Mouse (Mus musculus) midbrain, embryonic 14.5 days (tissue): ENCODE measurements around the gene Vps39. TPM values are rescaled to one million over a fixed set of nuclear protein-coding genes. Genes with fewer than 3 reads are reported as not detected.

Experiments used
- ATAC-seq: fragments of 200-750 bp; cut with Nextera tagmentation; 2 replicates; pipeline ENCODE4 v1.8.0; 2017; ENCODE audit warnings: moderate number of reproducible peaks, moderate library complexity; ENCODE audit not compliant: low FRiP score, low TSS enrichment
- DNase-seq: peaks from one replicate; pipeline ENCODE4 v3.0.0-alpha.2; 2015
- H3K27ac ChIP-seq: fragments of 300-500 bp; sonication (generic); replicated peaks from 2 replicates; pipeline ENCODE4 v1.5.1; 2014; ENCODE audit warnings: mild to moderate bottlenecking, low read depth, low read length, moderate library complexity
- H3K27me3 ChIP-seq: fragments of 300-500 bp; sonication (generic); 2 replicates; pipeline ENCODE4 v1.6.1; 2014; ENCODE audit warnings: low read length, control low read depth, mixed read lengths; ENCODE audit not compliant: control insufficient read depth, insufficient read depth
- H3K36me3 ChIP-seq: fragments of 300-500 bp; sonication (generic); 2 replicates; pipeline ENCODE4 v1.6.1; 2014; ENCODE audit warnings: low read length, control low read depth; ENCODE audit not compliant: control insufficient read depth, insufficient read depth
- H3K4me1 ChIP-seq: fragments of 300-500 bp; sonication (generic); 2 replicates; pipeline ENCODE4 v1.6.1; 2014; ENCODE audit warnings: mild to moderate bottlenecking, antibody characterized with exemption, low read length, control low read depth; ENCODE audit not compliant: control insufficient read depth, insufficient read depth
- H3K4me2 ChIP-seq: fragments of 300-500 bp; sonication (generic); 2 replicates; pipeline ENCODE4 v1.6.1; 2014; ENCODE audit warnings: mild to moderate bottlenecking, low read length, moderate library complexity
- H3K4me3 ChIP-seq: fragments of 300-500 bp; sonication (generic); replicated peaks from 2 replicates; pipeline ENCODE4 v1.5.1; 2014; ENCODE audit warnings: low read depth, low read length
- H3K9ac ChIP-seq: fragments of 300-500 bp; sonication (generic); replicated peaks from 2 replicates; pipeline ENCODE4 v1.6.1; 2014; ENCODE audit warnings: mild to moderate bottlenecking, low read length, moderate library complexity
- H3K9me3 ChIP-seq: fragments of 300-500 bp; sonication (generic); 2 replicates; pipeline ENCODE4 v1.6.1; 2016; ENCODE audit warnings: low read length, control low read depth, mixed read lengths; ENCODE audit not compliant: control insufficient read depth
- WGBS: fragments of 180-500 bp; shearing (Covaris S2); extraction: QIAGEN DNeasy Blood & Tissue Kit; methylation state at CpG from one replicate; pipeline ENCODE4 v1.1.7; 2014; 5-methylcytosine and 5-hydroxymethylcytosine counted together
- polyA plus RNA-seq: library from polyadenylated mRNA; unstranded; fragments of >200 nt; fragmentation: Nextera tagmentation; extraction: Ambion mirVana; gene quantifications from 2 replicates; pipeline ENCODE4 v1.2.1, GENCODE M21; 2014

The Vps39 gene
- polyA plus RNA-seq, 1 experiment from 2014 or later, result 55.5 TPM

- no peaks in the 10 kb centered on the region for H3K9me3 ChIP-seq
- H3K4me3 ChIP-seq, result no peak overlapping the region
- no peaks in the 10 kb centered on the region for H3K4me1 ChIP-seq
- no peak overlapping the region for H3K9ac ChIP-seq
- ATAC-seq, result no peak
- WGBS, result 91% methylated on average over 4 of the region's 4 CpGs
- no peak overlapping the region for H3K4me2 ChIP-seq
- DNase-seq, result no peak
- no peaks in the 10 kb centered on the region for H3K27me3 ChIP-seq
- no peak overlapping the region for H3K27ac ChIP-seq
- peaks cover 41% of the 10 kb centered on the region for H3K36me3 ChIP-seq
Observed at GRCm38 (mm10) chr2:120314487-120314886, 38.5 kb downstream of the Vps39 start.

DNA sequence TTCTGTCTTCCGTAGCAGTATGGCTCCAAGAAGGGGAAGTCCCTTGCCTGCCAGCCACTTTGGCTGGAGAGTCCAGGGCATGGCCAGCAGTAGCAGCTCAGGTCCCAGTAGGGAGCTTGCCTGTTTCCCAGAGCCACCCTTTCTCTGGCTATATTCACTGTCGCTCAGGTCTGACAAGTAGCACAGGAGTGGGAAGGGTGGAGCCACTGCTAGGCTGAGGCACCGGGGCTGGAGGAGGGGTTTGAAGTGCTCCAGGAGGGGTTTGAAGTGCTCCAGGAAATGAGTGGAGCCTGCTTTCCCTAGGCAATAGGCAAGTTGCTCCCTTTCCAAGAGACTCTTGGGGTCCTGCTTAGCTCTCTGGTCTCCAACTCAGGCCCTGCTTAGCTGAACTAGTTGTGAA is 39.0 kb downstream of the Vps39 start, which contains the start of gene Pla2g4f:
Gene Pla2g4f, minus strand, starts transcription at position 190 of the 400 bp plus-strand sequence.
- H3K4me2 ChIP-seq, result no peak within 1 kb of the TSS
- H3K9me3 ChIP-seq, result no peaks in the 10 kb centered on the region
- H3K9ac ChIP-seq, result no peak within 1 kb of the TSS
- no peak within 1 kb of the TSS for H3K27ac ChIP-seq
- H3K27me3 ChIP-seq, result no peaks in the 10 kb centered on the region
- no peaks in the 10 kb centered on the region for H3K4me1 ChIP-seq
- 70% methylated on average over 3 of the region's 3 CpGs for WGBS
- DNase-seq (no peak), ATAC-seq (no peak)
- peaks cover 36% of the 10 kb centered on the region for H3K36me3 ChIP-seq
- H3K4me3 ChIP-seq, result no peak within 1 kb of the TSS

DNA sequence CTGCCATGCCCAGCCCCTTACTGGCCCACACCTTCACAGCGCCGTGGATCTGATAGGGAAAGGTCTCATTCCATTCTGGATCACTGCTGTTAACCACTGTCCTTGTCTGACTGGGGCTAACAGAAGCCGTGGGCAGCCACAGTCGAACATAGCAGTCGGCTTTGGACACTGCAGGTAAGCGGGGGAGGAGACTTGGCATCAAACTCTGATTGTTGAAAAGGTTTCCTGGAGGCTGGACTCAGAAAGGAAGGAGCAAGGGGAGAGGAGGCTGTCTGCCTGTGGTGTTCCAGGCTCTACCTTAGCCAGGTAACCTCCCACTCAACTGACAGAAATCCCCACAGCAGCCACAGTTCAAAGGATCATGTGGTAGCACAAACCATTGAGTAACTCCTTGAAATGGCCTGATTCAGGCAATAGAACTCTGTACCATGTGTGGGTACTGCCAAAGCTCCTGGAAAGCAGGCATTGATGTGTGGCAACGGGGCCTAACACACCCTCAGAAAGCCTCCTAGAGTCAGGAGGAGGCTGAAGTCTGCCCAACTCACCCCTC is 40.6 kb downstream of the Vps39 start:
- Histone ChIP-seq H3K4me3 (no peak overlapping the region), H3K36me3 (peaks cover 20% of the 10 kb centered on the region), H3K27ac (no peak overlapping the region), H3K9me3 (no peaks in the 10 kb centered on the region), H3K4me2 (no peak overlapping the region), H3K4me1 (no peaks in the 10 kb centered on the region), H3K27me3 (no peaks in the 10 kb centered on the region), H3K9ac (no peak overlapping the region)
- DNase-seq (no peak), ATAC-seq (no peak)
- WGBS, result 86% methylated on average over 7 of the region's 7 CpGs

- no peaks in the 10 kb centered on the region for H3K27me3 ChIP-seq
- WGBS, result 32% methylated on average over 3 of the region's 3 CpGs
- no peak overlapping the region for H3K27ac ChIP-seq
- H3K9me3 ChIP-seq, result no peaks in the 10 kb centered on the region
- H3K4me2 ChIP-seq, result no peak overlapping the region
- H3K4me1 ChIP-seq, result no peaks in the 10 kb centered on the region
- no peak overlapping the region for H3K4me3 ChIP-seq
- no peaks in the 10 kb centered on the region for H3K36me3 ChIP-seq
- DNase-seq (no peak), ATAC-seq (no peak)
- no peak overlapping the region for H3K9ac ChIP-seq
Observed at GRCm38 (mm10) chr2:120304113-120304512, 48.8 kb downstream of the Vps39 start.

GRCm38 (mm10) chr2:120301076-120301475 is 51.9 kb downstream of the Vps39 start:
- Histone ChIP-seq H3K27ac (no peak overlapping the region), H3K4me3 (no peak overlapping the region), H3K27me3 (no peaks in the 10 kb centered on the region), H3K9me3 (no peaks in the 10 kb centered on the region), H3K4me1 (no peaks in the 10 kb centered on the region), H3K4me2 (no peak overlapping the region), H3K9ac (no peak overlapping the region), H3K36me3 (no peaks in the 10 kb centered on the region)
- ATAC-seq (no peak), DNase-seq (no peak)
- WGBS, result 94% methylated on average over 6 of the region's 6 CpGs

DNA sequence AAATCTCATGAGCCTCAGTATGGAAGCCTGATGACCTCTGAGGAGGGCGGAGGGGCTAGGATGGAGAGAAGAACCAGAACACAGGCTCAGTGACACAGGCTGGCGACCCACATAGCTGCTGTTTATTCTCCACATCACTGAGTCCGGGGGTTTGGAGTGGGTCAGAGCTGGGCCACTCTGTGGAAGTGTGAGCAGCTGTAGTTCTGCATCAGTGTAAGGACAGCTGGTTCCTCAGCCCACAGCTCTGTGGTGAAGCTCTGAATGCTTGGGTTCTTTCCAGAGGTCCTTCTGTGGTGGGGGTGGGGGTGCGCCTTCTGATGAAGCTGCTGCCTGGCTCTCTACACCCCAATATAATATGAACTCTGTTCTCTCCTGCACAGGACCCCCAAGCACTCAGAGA is 53.1 kb downstream of the Vps39 start:
- ATAC-seq, result no peak
- no peak for DNase-seq
- 90% methylated on average over 4 of the region's 4 CpGs for WGBS

DNA sequence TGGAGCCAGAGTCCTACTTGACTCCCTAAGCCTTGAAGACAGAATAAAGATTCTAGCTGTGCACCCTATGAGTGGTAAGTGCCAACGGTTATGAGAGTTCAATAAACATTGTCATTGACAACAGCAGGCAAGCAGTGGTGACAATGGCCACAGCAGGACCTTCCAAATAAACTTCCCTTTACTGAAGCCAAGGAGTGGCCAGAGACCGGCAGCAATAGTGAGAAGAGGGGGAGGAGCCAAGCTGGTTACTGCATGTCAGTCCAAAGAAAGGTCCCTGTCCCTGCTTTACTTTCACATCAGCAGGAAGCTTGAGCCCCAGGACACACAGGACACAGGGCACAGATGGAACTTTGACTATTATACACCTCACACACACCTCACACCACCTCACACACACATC is 56.8 kb downstream of the Vps39 start:
- no peak for DNase-seq

More for the DNA sequence above, 53.1 kb downstream of the Vps39 start:
- no peaks in the 10 kb centered on the region for H3K9me3 ChIP-seq
- no peaks in the 10 kb centered on the region for H3K4me1 ChIP-seq
- H3K27ac ChIP-seq, result no peak overlapping the region
- H3K9ac ChIP-seq, result no peak overlapping the region
- H3K36me3 ChIP-seq, result no peaks in the 10 kb centered on the region
- H3K4me3 ChIP-seq, result no peak overlapping the region
- no peaks in the 10 kb centered on the region for H3K27me3 ChIP-seq
- H3K4me2 ChIP-seq, result no peak overlapping the region

DNA sequence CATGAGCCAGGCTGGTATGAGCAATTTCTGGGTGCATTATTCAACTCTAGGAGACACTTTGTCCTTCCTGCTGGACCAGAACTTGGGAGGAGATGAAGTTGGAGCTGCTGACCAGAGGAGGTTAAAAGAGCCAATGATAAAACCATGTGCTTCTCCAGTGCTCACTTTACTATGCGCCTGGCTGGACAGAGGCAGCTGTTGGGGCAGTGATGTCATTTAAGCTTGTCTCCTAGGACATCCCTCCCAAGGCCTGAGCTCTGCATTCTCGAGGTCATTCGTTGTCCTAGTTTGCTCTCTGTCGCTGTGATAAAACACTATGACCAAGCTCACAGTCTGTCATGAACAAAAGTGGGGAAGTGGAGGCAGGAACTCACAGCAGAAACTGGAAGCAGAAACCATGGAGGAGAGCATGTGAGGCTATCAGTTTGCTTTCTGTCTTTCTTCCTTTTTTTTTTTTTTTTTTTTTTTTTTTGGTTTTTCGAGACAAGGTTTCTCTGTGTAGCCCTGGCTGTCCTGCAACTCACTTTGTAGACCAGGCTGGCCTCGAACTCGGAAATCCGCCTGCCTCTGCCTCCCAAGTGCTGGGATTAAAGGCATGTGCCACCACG is 61.4 kb downstream of the Vps39 start:
- WGBS, result 87% methylated on average over 8 of the region's 9 CpGs
- no peak for DNase-seq
- no peaks in the 10 kb centered on the region for H3K9me3 ChIP-seq
- H3K27ac ChIP-seq, result no peak overlapping the region
- no peaks in the 10 kb centered on the region for H3K36me3 ChIP-seq
- H3K9ac ChIP-seq, result no peak overlapping the region
- no peak for ATAC-seq
- H3K4me2 ChIP-seq, result no peak overlapping the region
- H3K27me3 ChIP-seq, result no peaks in the 10 kb centered on the region
- no peak overlapping the region for H3K4me3 ChIP-seq
- no peaks in the 10 kb centered on the region for H3K4me1 ChIP-seq

More for the DNA sequence above, 56.8 kb downstream of the Vps39 start:
- Histone ChIP-seq H3K9ac (no peak overlapping the region), H3K4me1 (no peaks in the 10 kb centered on the region), H3K27ac (no peak overlapping the region), H3K36me3 (no peaks in the 10 kb centered on the region), H3K4me3 (no peak overlapping the region), H3K4me2 (no peak overlapping the region), H3K9me3 (no peaks in the 10 kb centered on the region), H3K27me3 (no peaks in the 10 kb centered on the region)
- no peak for ATAC-seq
- 15% methylated on average over 2 of the region's 2 CpGs for WGBS

DNA sequence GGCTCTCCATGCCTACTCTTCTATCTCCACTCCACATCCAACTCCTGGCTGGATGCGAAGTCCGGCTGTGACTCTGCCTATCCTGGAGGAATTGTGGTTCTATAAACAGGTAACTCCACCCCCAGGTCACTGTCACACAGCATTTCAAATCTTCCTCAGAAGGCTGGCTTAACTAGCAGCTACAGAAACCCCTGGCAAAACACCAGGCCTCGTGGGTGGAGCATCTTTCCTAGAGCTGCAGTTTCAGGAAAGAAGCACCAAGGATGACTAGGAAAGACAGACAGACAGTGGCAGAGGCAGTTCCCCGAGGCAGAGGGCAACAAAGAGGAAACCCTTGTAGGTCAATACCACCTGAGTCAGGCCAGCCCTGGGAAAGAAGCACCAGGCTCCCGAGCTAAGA is 63.9 kb downstream of the Vps39 start, which contains the start of gene Pla2g4d:
Gene Pla2g4d, minus strand, starts transcription at position 203 of the 400 bp plus-strand sequence.
- WGBS, result 79% methylated on average over 5 of the region's 5 CpGs

More for the DNA sequence above, 63.9 kb downstream of the Vps39 start, which contains the start of gene Pla2g4d:
- no peak within 1 kb of the TSS for H3K4me2 ChIP-seq
- no peak within 1 kb of the TSS for H3K4me3 ChIP-seq
- DNase-seq, result no peak
- no peak within 1 kb of the TSS for H3K27ac ChIP-seq
- no peaks in the 10 kb centered on the region for H3K9me3 ChIP-seq
- H3K4me1 ChIP-seq, result no peaks in the 10 kb centered on the region
- ATAC-seq, result no peak
- H3K9ac ChIP-seq, result no peak within 1 kb of the TSS
- no peaks in the 10 kb centered on the region for H3K36me3 ChIP-seq
- H3K27me3 ChIP-seq, result no peaks in the 10 kb centered on the region
